Mouse (Mus musculus) cortical plate, adult 2 months (tissue): ENCODE results near the gene Ptrh1.

ENCODE experiments used
- CTCF ChIP-seq: fragments of 200-500 bp; IDR thresholded peaks from 2 replicates; pipeline ENCODE4 v1.5.1; 2011; ENCODE audit warnings: mild to moderate bottlenecking, control low read depth, low read length; ENCODE audit not compliant: insufficient read depth; ENCODE audit errors: extremely low read depth
- POLR2A ChIP-seq: fragments of 200-500 bp; IDR thresholded peaks from 2 replicates; pipeline ENCODE4 v1.6.1; 2011; ENCODE audit warnings: mild to moderate bottlenecking, low read length, control low read depth; ENCODE audit not compliant: insufficient read depth; ENCODE audit errors: extremely low read depth

GRCm38 (mm10) chr2:32811959-32812358, 36.4 kb downstream of the Ptrh1 start:
- TF ChIP-seq CTCF = no peak
- no peak for TF ChIP-seq POLR2A
